In the genomic region with DNA sequence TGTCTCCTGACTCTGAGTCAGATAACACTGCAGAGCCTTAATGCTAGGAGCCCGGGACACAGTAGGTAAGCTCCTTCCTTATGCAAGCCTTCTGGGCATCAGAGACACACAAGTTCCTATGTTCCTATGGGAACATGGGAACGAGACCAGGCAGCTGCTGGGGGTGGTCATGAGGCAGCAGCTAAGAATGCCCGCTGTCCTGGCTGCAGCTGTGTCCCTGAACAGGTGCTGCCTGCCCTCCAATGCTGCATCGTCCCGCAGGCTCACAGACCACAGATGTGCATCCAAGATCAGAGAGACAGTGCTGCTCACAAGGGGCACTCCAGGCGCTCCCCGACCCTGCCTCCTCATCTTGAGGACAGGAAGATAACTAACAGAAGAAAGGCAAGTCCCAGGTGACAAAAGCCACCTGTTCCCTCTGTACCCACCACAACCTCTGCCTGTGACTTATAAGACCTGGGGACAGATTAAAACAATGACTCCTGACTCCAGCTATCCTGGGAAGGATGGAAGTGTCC, we compare ENCODE assay signal across 24 mouse cellular contexts.
A peak's percentile ranks its signal among the peaks of the same experiment; 100 is the strongest.
DNase-seq lines count a peak whose midpoint lies in the region; ATAC-seq lines count a peak whose summit lies in the region.
"Had no signal": no experiment of that assay in that cellular context is flagged by ENCODE, and none has a peak within 500 bp of the region (broad histone marks: within the 10 kb centered on the region; RNA-seq: fewer than 3 reads in every experiment).

No protein-coding gene starts in this region.

- H3K9me3 ChIP-seq in forebrain, embryonic 10.5 days = no peaks in the 10 kb centered on the region
- H3K9me3 ChIP-seq in forebrain, embryonic 14.5 days (replicated peaks; ENCODE audit: control insufficient read depth, low read length) = no peaks in the 10 kb centered on the region
- H3K9me3 ChIP-seq in embryonic facial prominence, embryonic 14.5 days (ENCODE audit: control insufficient read depth, low read length) = no peaks in the 10 kb centered on the region
- H3K9me3 ChIP-seq in intestine, embryonic 15.5 days = no peaks in the 10 kb centered on the region
- H3K9me3 ChIP-seq: hindbrain, embryonic 15.5 days; limb, embryonic 12.5 days; liver, embryonic 12.5 days; neural tube, embryonic 12.5 days had no signal

- no peak overlapping the region for H3K9ac ChIP-seq in forebrain, embryonic 14.5 days (ENCODE audit: low read length)
- no peak overlapping the region for H3K9ac ChIP-seq in embryonic facial prominence, embryonic 14.5 days (ENCODE audit: low read depth, low read length)
- H3K9ac ChIP-seq in intestine, embryonic 15.5 days = no peak overlapping the region
- H3K9ac ChIP-seq: forebrain, postnatal 0 days; hindbrain, embryonic 15.5 days; limb, embryonic 12.5 days; liver, embryonic 12.5 days; neural tube, embryonic 12.5 days had no signal

- 0 out of 2 replicates have a peak overlapping the region, but pooled peaks have one; percentile 33 for H3K27ac ChIP-seq in forebrain, embryonic 10.5 days
- no peak overlapping the region for H3K27ac ChIP-seq in forebrain, embryonic 14.5 days (ENCODE audit: low read depth, low read length)
- no peak overlapping the region for H3K27ac ChIP-seq in embryonic facial prominence, embryonic 14.5 days (replicated peaks; ENCODE audit: low read depth, low read length)
- no peak overlapping the region for H3K27ac ChIP-seq in intestine, embryonic 15.5 days
- H3K27ac ChIP-seq: heart, adult 2 months; hindbrain, embryonic 15.5 days; limb, embryonic 12.5 days; liver, embryonic 12.5 days; neural tube, embryonic 12.5 days had no signal

- H3K4me1 ChIP-seq in forebrain, embryonic 10.5 days = peaks cover 33% of the 10 kb centered on the region
- no peaks in the 10 kb centered on the region for H3K4me1 ChIP-seq in forebrain, embryonic 14.5 days (ENCODE audit: control insufficient read depth, insufficient read depth, low read length)
- no peaks in the 10 kb centered on the region for H3K4me1 ChIP-seq in embryonic facial prominence, embryonic 14.5 days (ENCODE audit: control insufficient read depth, insufficient read depth, low read length)
- H3K4me1 ChIP-seq in intestine, embryonic 15.5 days (replicated peaks) = no peaks in the 10 kb centered on the region
- H3K4me1 ChIP-seq: liver, embryonic 12.5 days had no signal

- no peak overlapping the region for H3K4me2 ChIP-seq in forebrain, embryonic 14.5 days (ENCODE audit: low read length)
- no peak overlapping the region for H3K4me2 ChIP-seq in embryonic facial prominence, embryonic 14.5 days (ENCODE audit: low read depth, low read length)
- no peak overlapping the region for H3K4me2 ChIP-seq in intestine, embryonic 15.5 days (replicated peaks)
- H3K4me2 ChIP-seq: hindbrain, embryonic 15.5 days; limb, embryonic 12.5 days; liver, embryonic 12.5 days; neural tube, embryonic 12.5 days had no signal

- no peak overlapping the region for H3K4me3 ChIP-seq in forebrain, embryonic 10.5 days
- no peak overlapping the region for H3K4me3 ChIP-seq in forebrain, embryonic 14.5 days (ENCODE audit: low read depth, low read length)
- H3K4me3 ChIP-seq in embryonic facial prominence, embryonic 14.5 days (ENCODE audit: low read depth, low read length) = no peak overlapping the region
- no peak overlapping the region for H3K4me3 ChIP-seq in intestine, embryonic 15.5 days (replicated peaks)
- H3K4me3 ChIP-seq: heart, adult 2 months; hindbrain, embryonic 15.5 days; limb, embryonic 12.5 days; liver, embryonic 12.5 days; neural tube, embryonic 12.5 days had no signal

- 76% methylated on average over 7 of the region's 7 CpGs for WGBS in forebrain, embryonic 10.5 days
- WGBS in forebrain, embryonic 14.5 days = 74% methylated on average over 7 of the region's 7 CpGs
- WGBS in embryonic facial prominence, embryonic 14.5 days = 49% methylated on average over 7 of the region's 7 CpGs
- 66% methylated on average over 7 of the region's 7 CpGs for WGBS in intestine, embryonic 15.5 days

- H3K36me3 ChIP-seq in forebrain, embryonic 10.5 days (replicated peaks) = no peaks in the 10 kb centered on the region
- no peaks in the 10 kb centered on the region for H3K36me3 ChIP-seq in forebrain, embryonic 14.5 days (ENCODE audit: control insufficient read depth, insufficient read depth, low read length)
- no peaks in the 10 kb centered on the region for H3K36me3 ChIP-seq in embryonic facial prominence, embryonic 14.5 days (ENCODE audit: control insufficient read depth, insufficient read depth, low read length)
- H3K36me3 ChIP-seq in intestine, embryonic 15.5 days = no peaks in the 10 kb centered on the region
- H3K36me3 ChIP-seq: hindbrain, embryonic 15.5 days; limb, embryonic 12.5 days; liver, embryonic 12.5 days; neural tube, embryonic 12.5 days had no signal

- no peak for DNase-seq in forebrain, embryonic 10.5 days (ENCODE audit: extremely low spot score, low spot score)
- DNase-seq in forebrain, embryonic 14.5 days (ENCODE audit: low spot score) = no peak
- DNase-seq in embryonic facial prominence, embryonic 14.5 days (ENCODE audit: low spot score) = peak; percentile 56
- peak; percentile 22 for DNase-seq in retina, embryonic 14.5 days (ENCODE audit: low spot score)
- peak; percentile 59 for DNase-seq in thymus, postnatal 14 days
- no peak for DNase-seq in kidney, postnatal 10 days
- no peak for DNase-seq in cerebellum, postnatal 14 days
- DNase-seq: adrenal gland, adult 2 months; cerebellum, adult 18-20 months; forebrain, postnatal 0 days; gastrocnemius, postnatal 36 days; heart, adult 2 months; kidney, postnatal 4 days; layer of hippocampus, adult 9-11 months; lung, adult 18-20 months; lung, postnatal 14 days had no signal

- peaks cover 6% of the 10 kb centered on the region; the same call in 1 of the 2 replicates for H3K27me3 ChIP-seq in forebrain, embryonic 10.5 days (ENCODE audit: poor library complexity, severe bottlenecking)
- H3K27me3 ChIP-seq in forebrain, embryonic 14.5 days (replicated peaks; ENCODE audit: control insufficient read depth, insufficient read depth, low read length) = no peaks in the 10 kb centered on the region
- no peaks in the 10 kb centered on the region for H3K27me3 ChIP-seq in embryonic facial prominence, embryonic 14.5 days (replicated peaks; ENCODE audit: control insufficient read depth, insufficient read depth, low read length)
- no peaks in the 10 kb centered on the region for H3K27me3 ChIP-seq in intestine, embryonic 15.5 days (replicated peaks)
- H3K27me3 ChIP-seq: hindbrain, embryonic 15.5 days; liver, embryonic 12.5 days; neural tube, embryonic 12.5 days; Patski had no signal

- ATAC-seq in forebrain, embryonic 14.5 days = no peak
- peak; percentile 68; the same call in 1 of the 2 replicates for ATAC-seq in embryonic facial prominence, embryonic 14.5 days (ENCODE audit: low read depth)
- ATAC-seq in intestine, embryonic 15.5 days = no peak
- ATAC-seq: CD4-positive, CD25-positive, alpha-beta regulatory T cell, adult 4 months; forebrain, postnatal 0 days; intestine, postnatal 0 days; liver, embryonic 12.5 days; Patski had no signal

Comparison
In these comparisons a context has a peak if more than half of its experiments do, and no peak if none do; other contexts are left out.
1. DNase-seq: peak in embryonic facial prominence, embryonic 14.5 days (single experiment), retina, embryonic 14.5 days (single experiment) and thymus, postnatal 14 days (single experiment); none in forebrain, embryonic 10.5 days (single experiment), forebrain, embryonic 14.5 days (single experiment), kidney, postnatal 10 days (single experiment) and cerebellum, postnatal 14 days (0 of 2).